Mouse (Mus musculus) embryonic fibroblast, embryonic 13.5 days (primary cell): ENCODE results near the gene Chrnd.

Experiments used
- CTCF ChIP-seq: IDR thresholded peaks from 2 replicates; pipeline ENCODE4 v1.5.1; 2011; ENCODE audit warnings: mild to moderate bottlenecking, control low read depth, low read length, moderate library complexity, borderline replicate concordance; ENCODE audit not compliant: insufficient read depth
- POLR2A ChIP-seq: IDR thresholded peaks from 2 replicates; pipeline ENCODE4 v1.6.1; 2011; ENCODE audit warnings: low read depth, mild to moderate bottlenecking, control low read depth, low read length, moderate library complexity

- TF ChIP-seq POLR2A, result no peak
- TF ChIP-seq CTCF, result no peak
These were observed 35.8 kb upstream of the Chrnd start for GRCm38 (mm10) chr1:87154501-87155120.
